Mouse (Mus musculus): ENCODE results near the gene Drap1. TPM values are rescaled to one million over a fixed set of nuclear protein-coding genes. Genes with fewer than 3 reads are reported as not detected.

Drap1 gene
- 225 TPM for polyA plus RNA-seq (2017; shearing (Covaris generic))

DNA sequence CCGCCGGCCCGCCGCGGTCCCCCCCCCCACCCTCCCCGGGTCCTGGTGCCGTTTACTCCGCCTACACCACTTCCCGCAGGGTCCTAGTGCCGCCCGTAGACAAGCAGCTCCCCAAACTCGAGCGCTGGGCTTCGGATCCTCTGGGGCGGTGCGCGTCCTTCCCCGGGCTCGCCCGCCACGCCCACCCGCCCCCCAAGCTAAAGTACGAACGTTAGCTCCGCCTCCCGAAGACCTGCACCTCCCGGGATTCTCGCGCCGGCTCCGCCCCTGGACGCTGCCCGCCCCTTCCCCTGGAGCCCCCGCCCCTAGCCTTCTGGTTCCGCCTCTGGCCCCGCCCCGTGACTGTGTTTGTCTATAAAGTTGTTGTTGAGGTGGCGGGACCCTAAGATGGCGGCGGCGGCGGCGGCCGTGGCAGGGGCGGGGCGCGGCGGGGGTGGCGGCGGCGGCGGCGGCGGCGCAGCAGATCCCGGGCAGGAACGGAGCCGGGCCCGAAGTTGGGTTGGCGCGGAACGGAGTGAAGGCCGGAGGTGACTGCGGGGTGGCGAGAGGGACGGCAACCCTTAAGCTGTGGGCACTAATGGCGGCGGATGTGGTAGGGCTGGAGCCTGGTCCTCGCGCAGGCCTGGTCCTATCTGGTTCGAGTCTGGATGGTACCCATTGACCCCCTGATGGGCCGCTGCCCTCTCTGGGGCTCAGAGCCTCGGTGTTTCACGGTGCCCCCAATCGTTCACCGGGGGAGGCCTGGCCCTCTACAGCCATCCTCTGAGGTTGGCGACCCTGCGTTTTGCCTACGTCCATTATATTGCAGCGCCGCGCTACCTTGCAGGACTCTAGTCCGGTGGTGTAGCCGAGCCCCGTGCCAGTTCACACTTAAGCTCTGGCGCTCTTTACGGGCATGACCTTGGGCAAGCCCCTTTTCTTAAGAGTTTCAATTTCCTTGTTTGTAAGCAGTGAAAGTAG is at the start of gene Drap1, which contains the start of gene AI837181:
Drap1 (minus strand) TSS at position 198 of the 960 bp plus-strand sequence.
AI837181 (plus strand) TSS at position 363 of the 960 bp plus-strand sequence.

DNA sequence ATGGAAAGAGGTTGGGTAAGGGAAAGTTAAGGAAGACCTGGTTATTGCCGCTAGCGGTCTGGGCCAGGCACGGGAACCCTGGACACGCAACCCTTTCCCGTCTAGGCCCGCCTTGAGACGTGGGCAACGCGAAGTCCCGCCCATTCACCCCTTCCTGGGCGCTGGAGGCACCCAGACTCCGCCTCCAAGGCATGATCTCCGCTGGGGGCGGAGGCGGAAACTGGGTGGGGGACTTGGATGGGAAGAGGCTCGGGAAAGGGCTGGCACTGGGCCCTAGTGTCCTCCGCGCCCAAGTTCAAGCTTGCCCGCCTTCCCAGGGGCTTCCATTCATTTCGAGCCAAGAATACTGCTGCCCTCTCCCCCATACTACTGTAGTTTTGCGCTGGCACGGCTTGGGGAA is 48.9 kb upstream of the Drap1 start, which contains the start of gene Efemp2:
Efemp2 (plus strand) TSS at position 235 of the 400 bp plus-strand sequence.

DNA sequence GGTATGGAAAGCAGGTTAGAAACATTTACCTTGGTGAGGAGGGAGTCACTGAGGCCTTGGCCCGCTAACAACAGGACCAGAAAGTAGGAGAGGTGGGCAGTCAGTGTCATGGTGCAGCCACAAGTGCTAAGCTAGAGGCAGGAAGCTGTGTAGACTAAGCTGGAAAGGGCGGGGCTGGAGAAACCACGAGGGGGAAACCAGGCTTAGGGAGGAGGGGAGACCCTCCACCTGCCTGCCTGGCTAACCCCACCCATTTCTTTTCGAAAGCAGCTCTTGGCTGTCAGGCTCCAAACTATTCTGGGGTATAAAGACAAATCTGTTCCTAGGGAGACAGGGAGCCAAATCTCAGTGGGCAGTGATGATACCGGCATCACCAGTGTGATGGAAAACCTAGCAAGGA is 43.6 kb upstream of the Drap1 start, which contains the start of gene Ctsw:
Ctsw (minus strand) TSS at position 134 of the 400 bp plus-strand sequence.

DNA sequence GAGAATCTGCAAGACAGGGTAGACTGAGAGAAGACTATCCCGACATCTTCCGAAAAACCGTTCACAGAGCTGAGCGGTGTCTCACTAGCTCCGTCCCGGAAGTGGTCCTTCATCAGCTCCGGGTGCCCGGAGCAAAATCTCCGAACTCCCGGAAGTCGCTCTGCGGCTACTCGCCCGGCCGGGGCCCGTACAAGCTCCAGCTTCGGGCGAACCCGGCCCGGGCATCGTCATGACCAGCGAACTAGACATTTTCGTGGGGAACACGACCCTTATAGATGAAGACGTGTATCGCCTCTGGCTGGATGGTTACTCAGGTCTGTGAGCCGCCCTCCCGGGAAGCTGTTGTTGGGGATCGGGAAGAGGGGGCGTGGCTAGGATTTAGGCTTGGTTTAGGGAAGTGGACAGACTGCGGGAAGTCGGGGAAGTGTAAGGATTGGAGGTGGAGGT is 35.7 kb upstream of the Drap1 start, which contains the start of gene Fibp:
Fibp (plus strand) TSS at position 151 of the 447 bp plus-strand sequence.

DNA sequence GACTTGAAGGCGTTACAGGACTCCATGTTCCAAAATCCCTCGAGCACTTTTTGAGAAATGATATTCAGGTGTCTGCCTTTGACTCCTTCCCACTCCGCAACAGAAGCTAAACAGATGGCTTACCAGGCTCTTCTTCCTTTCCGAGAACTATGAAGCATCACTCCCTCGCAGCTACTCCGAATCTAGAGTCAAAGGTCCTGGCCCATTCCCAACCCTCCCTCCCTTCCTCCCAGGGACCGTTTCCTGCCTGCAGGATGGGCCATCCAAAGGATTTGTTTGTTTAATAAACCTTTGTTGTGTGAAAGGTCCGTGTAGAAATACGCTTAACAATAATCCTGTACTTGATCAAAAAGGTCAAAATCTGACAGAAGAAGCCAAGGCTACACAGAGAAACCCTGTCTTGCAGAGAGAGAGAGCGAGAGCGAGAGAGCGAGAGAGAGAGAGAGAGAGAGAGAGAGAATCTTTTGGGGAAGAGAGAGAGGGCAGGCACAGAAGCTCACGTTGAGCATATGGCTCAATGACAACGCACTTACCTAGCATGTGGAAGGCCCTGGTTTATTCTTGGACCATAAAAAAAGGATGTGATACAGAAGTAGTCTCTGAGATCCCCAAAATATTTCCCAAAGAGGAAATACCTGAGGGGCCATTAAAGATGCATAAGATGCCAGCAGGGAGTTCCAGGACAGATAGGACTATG is 33.1 kb upstream of the Drap1 start, which contains the start of gene Ccdc85b:
Ccdc85b (minus strand) TSS at position 149 of the 697 bp plus-strand sequence.

DNA sequence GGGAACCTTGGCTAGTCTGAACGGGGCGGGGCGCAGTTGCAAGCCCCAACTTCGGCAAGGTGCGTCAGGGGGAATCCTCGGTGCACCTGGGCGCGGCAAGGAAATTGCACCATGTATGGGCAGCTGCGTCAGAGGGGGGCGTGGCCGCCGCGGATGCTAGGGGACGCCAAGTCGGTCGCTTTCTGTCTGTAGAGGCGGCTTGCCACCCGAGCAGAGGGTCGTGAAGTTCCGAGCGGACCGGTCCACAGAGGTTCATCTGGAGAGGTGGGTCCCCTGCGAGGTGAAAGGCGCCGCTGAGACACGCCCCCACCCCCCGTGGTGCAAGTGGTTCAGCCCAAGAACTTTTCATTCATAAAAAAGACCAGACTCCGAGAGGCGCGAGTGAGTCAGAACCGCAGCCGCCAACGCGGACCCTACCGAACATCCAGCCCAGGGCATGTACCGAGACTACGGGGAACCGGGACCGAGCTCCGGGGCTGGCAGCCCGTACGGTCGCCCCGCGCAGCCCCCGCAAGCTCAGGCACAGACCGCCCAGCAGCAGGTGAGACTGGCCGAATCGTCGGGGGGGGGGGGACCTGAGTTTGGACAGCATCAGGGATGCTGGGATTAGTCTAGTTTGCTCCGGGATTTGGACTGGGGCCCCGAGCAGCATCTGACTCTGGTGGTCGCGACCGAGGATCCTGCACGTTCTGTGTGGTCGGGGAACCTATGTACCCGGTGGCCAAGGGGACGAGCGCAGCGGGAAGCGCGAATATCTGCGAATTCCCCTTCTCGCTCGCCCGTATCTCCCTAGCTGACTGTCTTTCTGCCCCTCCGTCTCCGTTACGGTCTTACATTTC is 23.0 kb upstream of the Drap1 start, which contains the start of gene Fosl1:
Fosl1 (plus strand) TSS at position 33 of the 839 bp plus-strand sequence.

DNA sequence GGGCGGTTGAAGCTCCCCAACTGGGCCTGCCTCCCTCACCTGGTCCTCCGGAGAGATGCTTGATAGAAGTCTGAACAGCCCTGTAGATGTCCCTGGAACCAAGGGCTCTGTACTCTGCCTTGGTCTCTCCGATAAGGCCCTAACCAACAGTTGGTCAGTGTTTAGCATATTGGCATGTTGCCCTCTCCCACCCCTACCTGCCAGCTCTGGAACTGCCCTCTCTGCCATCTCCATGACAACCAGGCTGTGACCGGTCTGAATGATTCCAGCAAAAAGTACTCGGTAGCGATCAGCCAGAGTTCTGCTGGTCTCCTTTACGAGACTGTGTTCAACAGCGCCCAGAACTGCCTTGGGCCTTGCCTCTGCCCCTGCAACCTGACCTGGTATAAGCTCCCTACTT is 22.5 kb downstream of the Drap1 start, which contains the start of gene Tsga10ip:
Tsga10ip (minus strand) TSS at position 234 of the 400 bp plus-strand sequence.

DNA sequence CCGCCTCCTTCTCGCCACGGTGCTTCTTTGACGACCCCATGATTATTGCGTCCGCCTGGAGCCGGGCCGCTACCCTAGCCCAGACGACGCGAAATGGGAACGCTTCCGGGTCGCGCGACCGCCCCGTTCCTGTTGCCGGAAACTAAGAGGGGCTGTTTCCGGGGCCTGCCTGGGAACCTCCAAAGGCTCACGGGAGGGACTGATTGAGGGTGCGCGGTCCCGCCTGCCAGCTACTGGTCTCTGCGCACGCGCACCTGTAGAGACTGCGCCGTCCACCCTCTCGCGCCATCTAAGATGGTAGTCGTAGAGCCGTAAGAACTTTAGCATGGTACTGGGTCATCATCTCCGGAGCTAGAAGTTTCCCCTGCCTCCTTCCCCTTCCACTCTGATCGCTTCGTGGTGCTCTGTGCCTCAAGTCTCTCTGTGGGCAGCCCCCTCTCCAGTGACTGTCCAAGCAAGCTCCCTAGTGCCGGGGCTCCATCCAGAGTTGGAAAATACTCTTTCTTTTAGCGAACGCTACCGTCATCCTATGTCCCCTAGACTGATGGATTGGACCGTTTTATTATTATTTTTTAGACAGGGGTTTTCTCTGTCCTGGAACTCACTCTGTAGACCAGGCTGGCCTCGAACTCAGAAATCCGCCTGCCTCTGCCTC is 36.1 kb downstream of the Drap1 start, which contains the start of gene Sart1:
Sart1 (minus strand) TSS at position 116 of the 655 bp plus-strand sequence.

Other genes starting within 250 kb of the Drap1 start
- 134 TPM for gene Pacs1, start 151.9 kb downstream of the Drap1 start, polyA plus RNA-seq (2017; shearing (Covaris generic))
- 354 TPM for gene Sf3b2, start 129.5 kb downstream of the Drap1 start, polyA plus RNA-seq (2017; shearing (Covaris generic))
- gene Gal3st3, start 126.6 kb downstream of the Drap1 start, polyA plus RNA-seq (2017; shearing (Covaris generic)), result 0.20 TPM
- not detected for gene Catsper1, start 89.2 kb downstream of the Drap1 start, polyA plus RNA-seq (2017; shearing (Covaris generic))
- gene Cst6, start 75.4 kb downstream of the Drap1 start, polyA plus RNA-seq (2017; shearing (Covaris generic)), result 0.91 TPM
- gene Eif1ad, start 58.2 kb downstream of the Drap1 start, polyA plus RNA-seq (2017; shearing (Covaris generic)), result 63.2 TPM
- gene Banf1, start 57.8 kb downstream of the Drap1 start, polyA plus RNA-seq (2017; shearing (Covaris generic)), result 304 TPM
- 213 TPM for gene Sart1, start 36.3 kb downstream of the Drap1 start, polyA plus RNA-seq (2017; shearing (Covaris generic))
- 0.85 TPM for gene Tsga10ip, start 22.5 kb downstream of the Drap1 start, polyA plus RNA-seq (2017; shearing (Covaris generic))
- gene AI837181, start 165 bp upstream of the Drap1 start, polyA plus RNA-seq (2017; shearing (Covaris generic)), result 42.6 TPM
- not detected for gene Fosl1, start 22.6 kb upstream of the Drap1 start, polyA plus RNA-seq (2017; shearing (Covaris generic))
- 12.2 TPM for gene Ccdc85b, start 32.9 kb upstream of the Drap1 start, polyA plus RNA-seq (2017; shearing (Covaris generic))
- 166 TPM for gene Fibp, start 35.6 kb upstream of the Drap1 start, polyA plus RNA-seq (2017; shearing (Covaris generic))
- 225 TPM for gene Ctsw, start 43.5 kb upstream of the Drap1 start, polyA plus RNA-seq (2017; shearing (Covaris generic))
- gene Efemp2, start 49.0 kb upstream of the Drap1 start, polyA plus RNA-seq (2017; shearing (Covaris generic)), result 1.9 TPM
- gene Mus81, start 63.4 kb upstream of the Drap1 start, polyA plus RNA-seq (2017; shearing (Covaris generic)), result 81.5 TPM
- gene Cfl1, start 65.5 kb upstream of the Drap1 start, polyA plus RNA-seq (2017; shearing (Covaris generic)), result 3,756 TPM
- gene 1700020D05Rik, start 78.8 kb upstream of the Drap1 start, polyA plus RNA-seq (2017; shearing (Covaris generic)), result not detected
- 17.4 TPM for gene Snx32, start 85.6 kb upstream of the Drap1 start, polyA plus RNA-seq (2017; shearing (Covaris generic))
- gene Ovol1, start 135.7 kb upstream of the Drap1 start, polyA plus RNA-seq (2017; shearing (Covaris generic)), result not detected
- gene Ap5b1, start 143.0 kb upstream of the Drap1 start, polyA plus RNA-seq (2017; shearing (Covaris generic)), result 18.3 TPM
- 127 TPM for gene Rnaseh2c, start 176.9 kb upstream of the Drap1 start, polyA plus RNA-seq (2017; shearing (Covaris generic))
- 56.1 TPM for gene Kat5, start 185.3 kb upstream of the Drap1 start, polyA plus RNA-seq (2017; shearing (Covaris generic))
- 180 TPM for gene Rela, start 212.5 kb upstream of the Drap1 start, polyA plus RNA-seq (2017; shearing (Covaris generic))
- gene Sipa1, start 238.7 kb upstream of the Drap1 start, polyA plus RNA-seq (2017; shearing (Covaris generic)), result 265 TPM

All from CD4-positive, CD25-positive, alpha-beta regulatory T cell (primary cell).